Mouse (Mus musculus): ENCODE data around the gene Emcn.

Gene Emcn

GRCm38 (mm10) chr3:137340938-137341337 lies at the start of gene Emcn:
Emcn (plus strand) TSS chr3:137341067.
- in situ Hi-C loops (cut with MboI, MseI), result no loop called here

DNA sequence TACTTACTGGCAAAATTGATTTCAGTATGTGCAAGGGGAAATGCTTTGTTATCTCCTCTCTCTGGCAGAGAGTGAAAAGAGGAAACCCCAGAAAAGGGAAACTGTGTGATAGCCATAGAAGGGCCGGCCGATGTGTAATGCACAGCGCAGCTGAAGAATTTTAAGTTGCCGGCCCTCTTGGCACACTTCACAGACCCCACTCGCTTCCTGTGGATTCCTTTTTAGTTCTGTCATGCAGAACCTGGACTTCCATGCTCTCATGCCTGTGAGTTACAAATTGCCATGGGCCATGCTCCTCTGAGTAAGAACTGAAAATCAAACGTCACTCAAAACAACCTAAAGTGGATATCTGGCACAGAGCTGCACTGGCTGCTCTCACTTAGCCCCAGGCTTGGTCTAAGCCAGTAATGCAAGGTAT lies 47.7 kb upstream of the Emcn start:
- in situ Hi-C loops (cut with MboI, MseI), result no loop called here

GRCm38 (mm10) chr3:137298230-137298629 lies 42.6 kb upstream of the Emcn start:
- in situ Hi-C loops (cut with MboI, MseI), result no loop called here

- in situ Hi-C loops (cut with MboI, MseI), result no loop called here
Observed at GRCm38 (mm10) chr3:137300210-137300609, 40.7 kb upstream of the Emcn start.

- in situ Hi-C loops (cut with MboI, MseI), result no loop called here
Observed at GRCm38 (mm10) chr3:137301195-137301594, 39.7 kb upstream of the Emcn start.

DNA sequence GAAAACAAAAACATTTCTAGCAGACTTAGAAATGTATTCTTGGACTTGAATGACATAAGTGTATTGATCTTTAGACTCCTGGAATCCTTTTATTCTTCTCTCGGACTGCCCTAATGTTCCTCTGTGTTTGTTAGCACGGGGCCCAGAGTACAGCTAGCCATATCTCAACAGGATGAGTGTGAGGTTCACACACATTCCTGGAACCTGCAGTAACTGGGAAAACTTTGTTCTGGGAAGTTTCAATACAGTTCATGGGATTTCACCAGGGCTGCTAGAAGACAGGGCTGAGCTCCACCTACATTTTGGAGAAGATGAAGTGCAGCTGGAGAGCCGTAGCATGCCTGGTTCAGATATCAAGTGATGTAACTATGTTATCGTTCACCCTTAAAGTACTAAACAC lies 38.1 kb upstream of the Emcn start:
- in situ Hi-C loops (cut with MboI, MseI), result no loop called here

DNA sequence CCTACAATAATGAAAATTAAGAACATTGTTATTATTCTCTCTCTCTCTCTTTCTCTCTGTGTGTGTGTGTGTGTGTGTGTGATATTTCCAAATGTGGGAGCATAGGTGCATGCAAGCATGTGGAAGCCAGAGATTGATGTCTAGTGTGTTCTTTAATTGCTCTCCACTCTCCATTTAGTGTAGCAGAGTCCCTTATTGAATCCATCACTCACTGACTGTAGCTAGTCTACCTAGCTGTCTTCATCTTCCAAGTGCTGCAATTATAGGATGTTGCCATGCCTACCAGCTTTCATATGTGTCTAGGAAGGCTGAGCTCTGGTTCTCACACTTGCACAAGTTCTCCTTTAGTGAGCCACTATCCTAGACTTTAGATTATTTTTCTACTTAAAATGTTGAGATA lies 30.9 kb upstream of the Emcn start:
- in situ Hi-C loops (cut with MboI, MseI), result no loop called here

GRCm38 (mm10) chr3:137312540-137312939 lies 28.3 kb upstream of the Emcn start:
- in situ Hi-C loops (cut with MboI, MseI), result no loop called here

DNA sequence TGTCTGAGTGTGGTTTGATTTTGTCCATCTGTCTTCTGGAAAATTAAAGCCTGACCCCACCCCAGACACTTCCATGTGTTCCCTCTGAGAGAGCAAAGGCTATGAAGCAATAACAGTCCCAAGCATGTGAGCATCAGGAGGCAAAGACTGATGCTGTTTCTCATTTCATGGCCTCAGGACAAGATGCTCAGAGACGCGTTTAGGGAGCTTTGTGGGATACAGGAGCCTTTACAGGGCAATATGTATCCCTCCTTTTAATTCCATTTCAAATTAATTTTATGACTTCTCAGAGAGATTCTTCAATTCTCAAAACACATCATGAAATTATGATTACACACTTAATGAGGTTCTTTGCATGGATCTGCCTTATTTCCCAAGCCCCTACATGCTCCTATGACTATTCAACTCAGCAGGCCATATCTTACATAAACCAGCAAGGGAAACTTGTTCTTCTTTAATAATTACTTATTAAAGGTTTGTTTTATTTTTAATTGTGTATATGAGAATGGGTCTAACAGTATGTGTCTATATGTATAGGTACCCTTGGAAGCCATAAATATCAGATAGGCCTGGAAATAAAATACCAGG lies 27.0 kb upstream of the Emcn start:
- in situ Hi-C loops (cut with MboI, MseI), result no loop called here

DNA sequence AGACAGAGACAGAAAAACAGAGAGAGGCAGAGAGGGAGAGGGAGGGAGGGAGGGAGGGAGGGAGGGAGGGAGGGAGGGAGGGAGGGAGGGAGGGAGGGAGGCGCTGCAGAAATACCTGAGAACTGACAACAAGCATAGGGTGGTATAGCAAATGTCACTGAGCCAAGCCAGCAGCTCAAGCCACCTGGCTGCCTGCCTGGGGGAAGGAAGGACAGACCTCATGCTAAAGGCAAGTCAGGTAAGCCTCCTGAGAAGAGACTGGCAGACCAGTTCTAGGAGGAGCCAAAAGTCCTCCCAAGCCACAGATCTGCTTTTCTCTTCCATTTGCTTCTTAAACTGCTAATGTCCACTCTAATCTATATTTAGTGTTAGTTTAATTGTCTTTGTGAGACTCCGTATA lies 22.5 kb upstream of the Emcn start:
- in situ Hi-C loops (cut with MboI, MseI), result no loop called here

DNA sequence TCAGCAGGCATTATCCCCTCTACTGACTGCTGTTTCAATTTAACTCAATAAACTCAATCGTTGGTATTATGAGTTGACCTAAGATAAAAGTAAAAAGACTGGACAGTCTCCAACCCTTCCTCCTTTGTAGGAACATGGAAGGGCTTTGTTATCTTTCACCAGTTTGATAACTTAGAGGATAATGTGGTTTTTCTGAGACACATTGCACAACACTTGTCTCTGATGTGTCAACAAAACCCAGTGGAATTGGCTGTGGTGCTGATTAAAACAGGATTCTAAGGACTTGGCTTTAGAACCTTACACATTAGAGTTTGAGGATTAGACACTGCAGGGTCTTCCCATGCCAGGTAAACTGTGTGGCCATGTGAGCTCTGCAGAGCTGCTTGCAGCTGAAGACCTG lies 20.9 kb upstream of the Emcn start:
- in situ Hi-C loops (cut with MboI, MseI), result no loop called here

DNA sequence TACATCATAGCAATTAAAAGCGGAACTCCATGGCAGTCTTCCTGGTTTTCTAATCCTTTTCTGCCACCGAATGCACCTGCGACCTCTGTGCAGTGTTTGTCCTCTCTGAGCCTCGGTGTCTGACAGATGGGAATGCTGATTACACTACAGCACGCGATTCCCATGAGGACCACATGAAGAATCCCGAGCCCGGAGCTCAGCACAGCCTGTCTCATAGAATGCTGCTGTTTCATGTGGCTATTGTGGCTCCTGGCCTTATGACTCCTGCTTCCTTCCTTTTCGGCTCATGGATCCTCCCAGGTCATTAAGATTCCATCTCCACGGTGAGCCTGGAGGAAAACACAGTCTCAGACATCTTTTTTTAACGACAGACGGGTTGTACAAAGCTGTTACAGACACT lies 18.6 kb upstream of the Emcn start:
- in situ Hi-C loops (cut with MboI, MseI), result no loop called here

- in situ Hi-C loops (cut with MboI, MseI), result no loop called here
Observed at GRCm38 (mm10) chr3:137329898-137330297, 11.0 kb upstream of the Emcn start.

DNA sequence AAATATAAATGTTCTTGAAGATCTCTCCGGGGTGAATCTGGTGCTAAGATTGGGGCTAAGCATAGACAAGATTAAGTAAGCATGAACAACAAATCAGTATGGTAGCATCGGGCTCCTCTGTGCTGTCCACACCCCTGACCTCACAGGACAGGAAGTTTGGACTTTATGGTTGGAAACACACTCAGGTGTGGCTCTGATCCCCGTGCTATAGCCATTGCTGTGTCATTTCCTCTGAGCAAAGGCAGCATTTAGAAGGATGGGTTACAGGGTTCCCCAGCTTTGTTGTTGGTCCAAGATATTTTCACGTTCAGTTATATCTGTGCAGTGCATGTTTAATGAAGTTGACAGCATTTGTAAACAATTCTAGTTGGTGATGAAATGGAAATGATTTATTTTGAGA lies 9.9 kb upstream of the Emcn start:
- in situ Hi-C loops (cut with MboI, MseI), result no loop called here

- in situ Hi-C loops (cut with MboI, MseI), result no loop called here
Observed at GRCm38 (mm10) chr3:137332531-137332930, 8.3 kb upstream of the Emcn start.

GRCm38 (mm10) chr3:137335957-137336356 lies 4.9 kb upstream of the Emcn start:
- in situ Hi-C loops (cut with MboI, MseI), result no loop called here

GRCm38 (mm10) chr3:137343446-137343845 lies 2.6 kb downstream of the Emcn start:
- in situ Hi-C loops (cut with MboI, MseI), result no loop called here

DNA sequence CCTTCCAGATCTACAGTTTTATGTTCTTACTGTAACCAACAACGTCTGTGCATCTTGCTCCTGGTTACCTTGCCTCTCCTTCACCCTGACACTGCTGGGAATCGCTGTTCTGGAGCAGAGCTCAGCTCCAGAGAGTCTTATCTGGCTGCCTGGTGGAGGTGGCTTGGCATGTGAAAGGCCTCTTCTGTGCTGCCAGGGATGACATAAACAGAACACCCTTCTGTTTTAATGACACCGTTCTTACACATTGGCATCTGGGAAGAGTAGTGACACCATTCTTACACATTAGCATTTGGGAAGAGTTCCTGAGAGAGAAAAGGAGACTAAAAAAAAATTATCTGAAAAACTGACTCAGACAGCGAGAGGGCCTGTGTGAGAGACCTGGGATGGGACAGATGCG lies 11.0 kb downstream of the Emcn start:
- in situ Hi-C loops (cut with MboI, MseI), result no loop called here

- in situ Hi-C loops (cut with MboI, MseI), result no loop called here
Observed at GRCm38 (mm10) chr3:137356697-137357096, 15.8 kb downstream of the Emcn start.

GRCm38 (mm10) chr3:137367123-137367825 lies 26.4 kb downstream of the Emcn start:
- in situ Hi-C loops (cut with MboI, MseI), result no loop called here

DNA sequence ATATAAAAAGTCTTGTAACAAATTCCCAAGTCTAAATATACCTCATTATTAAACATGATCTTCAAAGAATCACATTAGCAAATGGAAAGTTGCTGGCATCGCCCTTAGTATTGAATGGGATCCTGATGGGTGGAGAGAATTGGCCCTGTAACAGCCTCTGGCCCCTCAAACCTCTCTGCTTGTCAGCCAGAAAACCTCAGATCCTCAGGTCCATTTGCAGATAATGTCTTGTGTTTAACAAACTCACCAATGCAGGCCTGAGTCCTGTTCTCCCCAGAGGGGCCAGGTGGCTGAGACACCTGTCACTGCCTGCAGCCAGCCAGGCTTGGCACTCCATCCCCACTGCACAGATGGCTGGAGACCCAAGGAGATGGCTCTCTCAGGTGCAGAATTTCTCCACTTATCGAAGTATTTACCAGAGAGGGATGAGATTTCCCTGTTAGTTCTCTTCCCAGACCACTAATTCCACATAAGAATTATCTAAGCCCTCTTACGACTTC lies 27.0 kb downstream of the Emcn start:
- in situ Hi-C loops (cut with MboI, MseI), result no loop called here

GRCm38 (mm10) chr3:137372854-137373253 lies 32.0 kb downstream of the Emcn start:
- in situ Hi-C loops (cut with MboI, MseI), result no loop called here

- in situ Hi-C loops (cut with MboI, MseI), result no loop called here
Observed at GRCm38 (mm10) chr3:137382311-137382710, 41.4 kb downstream of the Emcn start.

Data from T-helper 2 cell (primary cell).